Mouse (Mus musculus) heart, embryonic 11.5 days (tissue): ENCODE data around the gene Gm20388. TPM values are rescaled to one million over a fixed set of nuclear protein-coding genes. Genes with fewer than 3 reads are reported as not detected.

Experiments
- ATAC-seq: fragments of 200-750 bp; cut with Nextera tagmentation; replicated peaks from 2 replicates; pipeline ENCODE4 v1.8.0; 2017; ENCODE audit warnings: moderate library complexity; ENCODE audit not compliant: insufficient number of reproducible peaks, low FRiP score, low TSS enrichment
- H3K27ac ChIP-seq: fragments of 300-500 bp; sonication (generic); 2 replicates; pipeline ENCODE4 v1.5.1; 2014; ENCODE audit warnings: mild to moderate bottlenecking, low read depth, low read length
- H3K27me3 ChIP-seq: fragments of 300-500 bp; sonication (generic); 2 replicates; pipeline ENCODE4 v1.6.1; 2014; ENCODE audit warnings: mild to moderate bottlenecking, low read length, mixed read lengths; ENCODE audit not compliant: control insufficient read depth, insufficient read depth
- H3K36me3 ChIP-seq: fragments of 300-500 bp; sonication (generic); 2 replicates; pipeline ENCODE4 v1.6.1; 2014; ENCODE audit warnings: mild to moderate bottlenecking, low read length, moderate library complexity, mixed read lengths; ENCODE audit not compliant: control insufficient read depth, insufficient read depth
- H3K4me1 ChIP-seq: fragments of 300-500 bp; sonication (generic); 2 replicates; pipeline ENCODE4 v1.6.1; 2014; ENCODE audit warnings: low read length; ENCODE audit not compliant: control insufficient read depth, insufficient read depth
- H3K4me2 ChIP-seq: fragments of 300-500 bp; sonication (generic); 2 replicates; pipeline ENCODE4 v1.6.1; 2014; ENCODE audit warnings: mild to moderate bottlenecking, moderate library complexity
- H3K4me3 ChIP-seq: fragments of 300-500 bp; sonication (generic); 2 replicates; pipeline ENCODE4 v1.5.1; 2014; ENCODE audit warnings: low read depth, low read length
- H3K9ac ChIP-seq: fragments of 300-500 bp; sonication (generic); 2 replicates; pipeline ENCODE4 v1.6.1; 2014; ENCODE audit warnings: mild to moderate bottlenecking, low read depth, low read length, moderate library complexity
- H3K9me3 ChIP-seq: fragments of 300-500 bp; sonication (generic); replicated peaks from 2 replicates; pipeline ENCODE4 v1.6.1; 2016; ENCODE audit warnings: low read length; ENCODE audit not compliant: control insufficient read depth
- WGBS: fragments of 180-500 bp; shearing (Covaris S2); extraction: QIAGEN DNeasy Blood & Tissue Kit; methylation state at CpG from one replicate; pipeline ENCODE4 v1.1.7; 2014; ENCODE audit not compliant: insufficient replicate concordance; 5-methylcytosine and 5-hydroxymethylcytosine counted together
- polyA plus RNA-seq: library from polyadenylated mRNA; unstranded; fragments of >200 nt; fragmentation: Nextera tagmentation; extraction: Ambion mirVana; gene quantifications from 2 replicates; pipeline ENCODE4 v1.2.1, GENCODE M21; 2014

Gm20388 gene
- polyA plus RNA-seq, 1 experiment from 2014 or later: 6.4 TPM

GRCm38 (mm10) chr8:122362967-122363366, 2452.3 kb downstream of the Gm20388 start:
- no peak overlapping the region for H3K27ac ChIP-seq
- H3K9ac ChIP-seq: no peak overlapping the region
- no peak overlapping the region for H3K4me3 ChIP-seq
- peaks cover 10% of the 10 kb centered on the region for H3K27me3 ChIP-seq
- H3K4me2 ChIP-seq: no peak overlapping the region
- H3K9me3 ChIP-seq: no peaks in the 10 kb centered on the region
- H3K4me1 ChIP-seq: no peaks in the 10 kb centered on the region
- no peaks in the 10 kb centered on the region for H3K36me3 ChIP-seq
- no peak for ATAC-seq
- 41% methylated on average over 8 of the region's 8 CpGs for WGBS

GRCm38 (mm10) chr8:122368494-122368893, 2457.9 kb downstream of the Gm20388 start:
- Histone ChIP-seq H3K4me3 (no peak overlapping the region), H3K4me2 (no peak overlapping the region), H3K9me3 (no peaks in the 10 kb centered on the region), H3K36me3 (no peaks in the 10 kb centered on the region), H3K4me1 (peaks cover 8% of the 10 kb centered on the region; the same call in 1 of the 2 replicates), H3K9ac (no peak overlapping the region), H3K27ac (no peak overlapping the region), H3K27me3 (no peaks in the 10 kb centered on the region)
- no peak for ATAC-seq
- 48% methylated on average over 10 of the region's 10 CpGs for WGBS

- no peaks in the 10 kb centered on the region for H3K36me3 ChIP-seq
- ATAC-seq: peak; percentile 44; the same call in 1 of the 2 replicates
- H3K4me1 ChIP-seq: peaks cover 8% of the 10 kb centered on the region; the same call in 1 of the 2 replicates
- no peaks in the 10 kb centered on the region for H3K27me3 ChIP-seq
- WGBS: 10% methylated on average over 9 of the region's 9 CpGs
- H3K9me3 ChIP-seq: no peaks in the 10 kb centered on the region
- no peak overlapping the region for H3K4me2 ChIP-seq
- H3K9ac ChIP-seq: peak overlapping the region; percentile 5; the same call in 1 of the 2 replicates
- H3K27ac ChIP-seq: no peak overlapping the region
- no peak overlapping the region for H3K4me3 ChIP-seq
These were observed 2459.0 kb downstream of the Gm20388 start for GRCm38 (mm10) chr8:122369665-122370064.

GRCm38 (mm10) chr8:122371706-122372105, 2461.1 kb downstream of the Gm20388 start:
- H3K9me3 ChIP-seq: no peaks in the 10 kb centered on the region
- no peak for ATAC-seq
- H3K4me2 ChIP-seq: no peak overlapping the region
- H3K36me3 ChIP-seq: no peaks in the 10 kb centered on the region
- H3K4me1 ChIP-seq: peaks cover 11% of the 10 kb centered on the region; the same call in 1 of the 2 replicates
- no peaks in the 10 kb centered on the region for H3K27me3 ChIP-seq
- no peak overlapping the region for H3K27ac ChIP-seq
- 67% methylated on average over 6 of the region's 6 CpGs for WGBS
- H3K9ac ChIP-seq: no peak overlapping the region
- H3K4me3 ChIP-seq: no peak overlapping the region

GRCm38 (mm10) chr8:122375320-122375719, 2464.7 kb downstream of the Gm20388 start:
- no peak overlapping the region for H3K27ac ChIP-seq

GRCm38 (mm10) chr8:122375751-122376364, 2465.2 kb downstream of the Gm20388 start:
- no peak overlapping the region for H3K27ac ChIP-seq
- WGBS: 24% methylated on average over 13 of the region's 13 CpGs
- ATAC-seq: 0 out of 2 replicates have a peak, but pooled peaks have one; percentile 2
- peaks cover 1% of the 10 kb centered on the region; the same call in 1 of the 2 replicates for H3K36me3 ChIP-seq
- peak overlapping the region; percentile 94; the same call in 1 of the 2 replicates for H3K9ac ChIP-seq
- H3K4me3 ChIP-seq: peak overlapping the region; percentile 90
- H3K27me3 ChIP-seq: no peaks in the 10 kb centered on the region
- H3K4me2 ChIP-seq: peak overlapping the region; percentile 72
- H3K9me3 ChIP-seq: no peaks in the 10 kb centered on the region
- peaks cover 13% of the 10 kb centered on the region for H3K4me1 ChIP-seq

More at GRCm38 (mm10) chr8:122375320-122375719, 2464.7 kb downstream of the Gm20388 start:
- no peaks in the 10 kb centered on the region for H3K27me3 ChIP-seq
- no peak overlapping the region; the same call in 1 of the 2 replicates for H3K4me3 ChIP-seq
- peaks cover 13% of the 10 kb centered on the region for H3K4me1 ChIP-seq
- peak overlapping the region; percentile 72 for H3K4me2 ChIP-seq
- no peak for ATAC-seq
- H3K36me3 ChIP-seq: no peaks in the 10 kb centered on the region; the same call in 1 of the 2 replicates
- no peaks in the 10 kb centered on the region for H3K9me3 ChIP-seq
- 0 out of 2 replicates have a peak overlapping the region, but pooled peaks have one; percentile 94 for H3K9ac ChIP-seq
- WGBS: 95% methylated on average over 7 of the region's 7 CpGs

GRCm38 (mm10) chr8:122376365-122377231, 2466.0 kb downstream of the Gm20388 start, which contains the start of gene Zc3h18:
Gene Zc3h18, plus strand, starts transcription at chr8:122376609.
- peak; percentile 88 for ATAC-seq

GRCm38 (mm10) chr8:122383039-122383438, 2472.4 kb downstream of the Gm20388 start:
- no peaks in the 10 kb centered on the region for H3K27me3 ChIP-seq
- no peak overlapping the region for H3K4me2 ChIP-seq
- H3K4me1 ChIP-seq: peaks cover under 1% of the 10 kb centered on the region; the same call in 1 of the 2 replicates
- 81% methylated on average over 4 of the region's 4 CpGs for WGBS
- H3K27ac ChIP-seq: no peak overlapping the region
- H3K9me3 ChIP-seq: no peaks in the 10 kb centered on the region
- no peak overlapping the region for H3K9ac ChIP-seq
- peaks cover 38% of the 10 kb centered on the region for H3K36me3 ChIP-seq
- no peak overlapping the region for H3K4me3 ChIP-seq
- ATAC-seq: no peak

More at GRCm38 (mm10) chr8:122376365-122377231, 2466.0 kb downstream of the Gm20388 start, which contains the start of gene Zc3h18:
- peak within 1 kb of the TSS; percentile 88 for H3K4me2 ChIP-seq
- peaks cover 13% of the 10 kb centered on the region for H3K4me1 ChIP-seq
- peaks cover 3% of the 10 kb centered on the region; the same call in 1 of the 2 replicates for H3K36me3 ChIP-seq
- under 1% methylated on average over 94 of the region's 107 CpGs for WGBS
- peak within 1 kb of the TSS; percentile 94 for H3K9ac ChIP-seq
- H3K9me3 ChIP-seq: no peaks in the 10 kb centered on the region
- H3K27me3 ChIP-seq: no peaks in the 10 kb centered on the region
- H3K4me3 ChIP-seq: peak within 1 kb of the TSS; percentile 90
- H3K27ac ChIP-seq: peak within 1 kb of the TSS; percentile 96
